Mouse (Mus musculus) embryonic fibroblast, embryonic 13.5 days (primary cell): Measurements from ENCODE around the gene Gm6657.

ENCODE experiments used
- CTCF ChIP-seq: IDR thresholded peaks from 2 replicates; pipeline ENCODE4 v1.5.1; 2011; ENCODE audit warnings: mild to moderate bottlenecking, control low read depth, low read length, moderate library complexity, borderline replicate concordance; ENCODE audit not compliant: insufficient read depth
- POLR2A ChIP-seq: IDR thresholded peaks from 2 replicates; pipeline ENCODE4 v1.6.1; 2011; ENCODE audit warnings: low read depth, mild to moderate bottlenecking, control low read depth, low read length, moderate library complexity

GRCm38 (mm10) chr12:78219191-78219825 is 25.3 kb downstream of the Gm6657 start:
- TF ChIP-seq POLR2A (no peak), CTCF (no peak)
